Mouse (Mus musculus): ENCODE results near the gene Haus3. TPM values are rescaled to one million over a fixed set of nuclear protein-coding genes. Genes with fewer than 3 reads are reported as not detected.

The Haus3 gene
- polyA plus RNA-seq (2012; ENCODE audit: insufficient read depth, insufficient read length, missing spikeins) = 25.8 and 33.0 TPM in 2 replicates

DNA sequence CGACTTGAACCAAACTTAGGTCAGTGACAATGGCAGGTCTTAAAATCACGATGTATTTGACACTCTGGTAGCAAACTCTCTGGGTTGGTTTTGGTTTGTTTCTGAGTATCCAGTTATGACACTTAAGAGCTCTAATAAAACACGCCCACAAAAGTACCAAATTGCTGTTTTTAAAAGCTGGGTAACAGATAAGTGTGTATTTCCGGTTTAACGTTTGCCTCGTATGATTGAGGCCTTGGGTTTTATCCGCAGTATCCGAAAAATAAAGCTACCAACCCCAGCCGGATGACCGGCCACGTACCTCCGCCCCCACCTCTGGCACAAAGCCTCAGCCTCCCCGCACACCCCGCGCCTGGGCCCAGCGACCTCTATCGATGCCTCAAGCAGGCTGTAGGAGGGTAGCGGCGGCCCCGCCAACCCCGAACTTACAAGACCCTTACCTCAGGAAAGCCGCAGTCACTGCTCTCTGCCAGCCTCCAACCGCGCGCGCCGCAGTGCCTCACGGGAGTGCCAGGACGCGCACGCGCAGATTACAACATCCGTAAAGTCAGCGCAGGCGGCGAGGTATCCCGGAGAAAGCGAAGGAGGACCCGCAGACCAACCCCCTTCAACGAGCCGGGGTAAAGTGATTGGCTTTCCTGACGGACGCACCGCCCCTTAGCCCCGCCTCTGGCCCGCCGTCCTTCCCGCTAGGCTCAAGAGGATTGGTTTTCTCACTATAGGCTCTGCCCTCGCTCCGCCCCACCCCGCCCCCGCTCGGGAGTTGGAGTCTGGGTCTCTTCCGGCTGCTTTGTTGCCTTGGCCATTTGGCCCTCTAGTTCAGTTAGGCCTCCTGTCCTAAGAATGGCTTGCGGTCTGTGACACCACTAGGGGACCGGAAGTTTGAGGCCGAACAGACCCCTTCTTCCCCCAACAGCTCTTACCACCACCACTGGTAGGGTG lies at the start of gene Haus3, which contains the start of gene Poln:
TSS of gene Haus3 (minus strand) at position 578 of the 942 bp plus-strand sequence.
TSS of gene Poln (minus strand) at position 499 of the 942 bp plus-strand sequence.
- peak within 1 kb of the TSS; percentile 81 for H3K4me3 ChIP-seq (ENCODE audit: insufficient read depth, low read length)
- peaks cover 43% of the 10 kb centered on the region for H3K4me1 ChIP-seq (ENCODE audit: control insufficient read depth, insufficient read depth, low read length)
- TF ChIP-seq CTCF (IDR thresholded peaks at IDR 0.05; ENCODE audit: low read depth, low read length) (no peak), POLR2A (IDR thresholded peaks at IDR 0.05; ENCODE audit: borderline replicate concordance, low read depth, low read length) (peak; percentile 22; the same call in 1 of the 2 replicates)
- peak within 1 kb of the TSS; percentile 100 for H3K27ac ChIP-seq (ENCODE audit: insufficient read depth, low read depth, low read length)

- Histone ChIP-seq H3K4me3 (ENCODE audit: insufficient read depth, low read length) (no peak overlapping the region), H3K4me1 (ENCODE audit: control insufficient read depth, insufficient read depth, low read length) (peaks cover 7% of the 10 kb centered on the region; the same call in 1 of the 2 replicates), H3K27ac (ENCODE audit: insufficient read depth, low read depth, low read length) (no peak overlapping the region)
- TF ChIP-seq POLR2A (IDR thresholded peaks at IDR 0.05; ENCODE audit: borderline replicate concordance, low read depth, low read length) (no peak), CTCF (IDR thresholded peaks at IDR 0.05; ENCODE audit: low read depth, low read length) (no peak)
These were observed 49.3 kb upstream of the Haus3 start for GRCm38 (mm10) chr5:34218672-34219071.

DNA sequence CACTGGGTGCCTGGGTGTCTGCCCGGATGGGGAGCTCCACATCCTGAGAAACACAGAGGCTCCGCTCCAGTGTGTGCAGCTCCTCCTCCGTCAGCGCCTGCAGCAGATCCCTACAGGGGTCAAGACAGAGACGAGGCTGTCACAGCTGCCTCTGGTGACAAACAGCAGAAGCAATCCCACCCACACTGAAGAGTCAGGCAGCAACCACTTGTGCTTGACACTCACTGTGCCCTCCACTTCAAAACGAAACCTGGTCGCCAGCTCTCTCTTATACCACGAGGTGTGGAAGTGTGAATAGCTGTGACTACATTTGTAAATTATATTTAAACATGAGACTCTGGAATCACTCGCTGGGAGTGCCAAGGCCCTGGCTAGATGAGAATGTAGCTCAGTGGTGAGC lies 48.4 kb upstream of the Haus3 start:
- Histone ChIP-seq H3K4me1 (ENCODE audit: control insufficient read depth, insufficient read depth, low read length) (peaks cover 7% of the 10 kb centered on the region; the same call in 1 of the 2 replicates), H3K4me3 (ENCODE audit: insufficient read depth, low read length) (no peak overlapping the region), H3K27ac (ENCODE audit: insufficient read depth, low read depth, low read length) (no peak overlapping the region)
- TF ChIP-seq POLR2A (IDR thresholded peaks at IDR 0.05; ENCODE audit: borderline replicate concordance, low read depth, low read length) (no peak), CTCF (IDR thresholded peaks at IDR 0.05; ENCODE audit: low read depth, low read length) (no peak)

DNA sequence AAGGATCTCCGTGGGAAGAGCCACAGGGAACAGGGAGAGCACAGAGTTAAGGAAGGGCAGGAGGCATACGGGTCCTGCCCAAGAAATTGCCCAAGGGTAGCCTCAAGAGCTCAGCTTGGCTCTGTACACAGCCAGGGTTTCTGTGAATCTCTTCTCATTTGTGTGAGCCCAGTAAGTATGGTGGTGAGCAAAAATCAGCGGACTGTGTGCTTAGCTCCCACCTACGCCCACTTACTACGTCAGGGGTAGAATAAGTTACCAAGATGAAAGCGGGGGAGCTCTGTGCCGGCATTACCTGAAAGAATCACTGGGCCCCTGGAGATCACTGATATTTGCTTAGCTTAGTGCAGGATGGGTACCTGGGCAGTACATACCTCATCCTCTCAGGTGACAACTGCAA lies 46.7 kb upstream of the Haus3 start:
- peaks cover 7% of the 10 kb centered on the region; the same call in 1 of the 2 replicates for H3K4me1 ChIP-seq (ENCODE audit: control insufficient read depth, insufficient read depth, low read length)
- no peak overlapping the region for H3K4me3 ChIP-seq (ENCODE audit: insufficient read depth, low read length)
- no peak for TF ChIP-seq POLR2A (IDR thresholded peaks at IDR 0.05; ENCODE audit: borderline replicate concordance, low read depth, low read length)
- no peak for TF ChIP-seq CTCF (IDR thresholded peaks at IDR 0.05; ENCODE audit: low read depth, low read length)
- no peak overlapping the region for H3K27ac ChIP-seq (ENCODE audit: insufficient read depth, low read depth, low read length)

- H3K4me1 ChIP-seq (ENCODE audit: control insufficient read depth, insufficient read depth, low read length) = peaks cover 7% of the 10 kb centered on the region; the same call in 1 of the 2 replicates
- no peak overlapping the region for H3K4me3 ChIP-seq (ENCODE audit: insufficient read depth, low read length)
- H3K27ac ChIP-seq (ENCODE audit: insufficient read depth, low read depth, low read length) = no peak overlapping the region
- TF ChIP-seq POLR2A (IDR thresholded peaks at IDR 0.05; ENCODE audit: borderline replicate concordance, low read depth, low read length) (no peak), CTCF (IDR thresholded peaks at IDR 0.05; ENCODE audit: low read depth, low read length) (no peak)
These were observed 44.3 kb upstream of the Haus3 start for GRCm38 (mm10) chr5:34213659-34214058.

GRCm38 (mm10) chr5:34210279-34210678 lies 41.0 kb upstream of the Haus3 start:
- Histone ChIP-seq H3K4me3 (ENCODE audit: insufficient read depth, low read length) (no peak overlapping the region), H3K4me1 (ENCODE audit: control insufficient read depth, insufficient read depth, low read length) (no peaks in the 10 kb centered on the region), H3K27ac (ENCODE audit: insufficient read depth, low read depth, low read length) (no peak overlapping the region)
- no peak for TF ChIP-seq POLR2A (IDR thresholded peaks at IDR 0.05; ENCODE audit: borderline replicate concordance, low read depth, low read length)
- peak; percentile 90 for TF ChIP-seq CTCF (IDR thresholded peaks at IDR 0.05; ENCODE audit: low read depth, low read length)

- Histone ChIP-seq H3K4me3 (ENCODE audit: insufficient read depth, low read length) (no peak overlapping the region), H3K4me1 (ENCODE audit: control insufficient read depth, insufficient read depth, low read length) (no peaks in the 10 kb centered on the region), H3K27ac (ENCODE audit: insufficient read depth, low read depth, low read length) (no peak overlapping the region)
- TF ChIP-seq POLR2A (IDR thresholded peaks at IDR 0.05; ENCODE audit: borderline replicate concordance, low read depth, low read length) (no peak), CTCF (IDR thresholded peaks at IDR 0.05; ENCODE audit: low read depth, low read length) (no peak)
These were observed 38.2 kb upstream of the Haus3 start for GRCm38 (mm10) chr5:34207503-34207902.

DNA sequence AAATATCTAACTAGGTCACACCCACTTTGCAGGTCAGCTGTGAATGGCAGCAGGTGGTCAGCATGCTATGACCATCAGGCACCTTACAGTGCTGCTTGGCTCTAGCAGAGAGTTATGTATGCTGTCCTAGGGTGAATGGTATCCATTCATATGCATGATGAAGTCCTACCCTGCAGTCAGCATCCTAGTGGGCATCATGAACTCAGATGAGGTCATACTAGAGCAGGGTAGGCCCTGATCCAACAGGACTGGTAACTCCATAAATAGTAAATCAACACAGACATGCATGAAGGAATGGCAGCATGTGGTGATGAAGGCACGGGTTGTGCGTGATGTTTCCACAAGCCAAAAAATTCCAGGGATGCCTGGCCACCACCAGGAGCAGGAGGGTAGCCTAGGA lies 36.5 kb upstream of the Haus3 start:
- Histone ChIP-seq H3K4me1 (ENCODE audit: control insufficient read depth, insufficient read depth, low read length) (no peaks in the 10 kb centered on the region), H3K27ac (ENCODE audit: insufficient read depth, low read depth, low read length) (no peak overlapping the region), H3K4me3 (ENCODE audit: insufficient read depth, low read length) (no peak overlapping the region)
- no peak for TF ChIP-seq POLR2A (IDR thresholded peaks at IDR 0.05; ENCODE audit: borderline replicate concordance, low read depth, low read length)
- no peak for TF ChIP-seq CTCF (IDR thresholded peaks at IDR 0.05; ENCODE audit: low read depth, low read length)

DNA sequence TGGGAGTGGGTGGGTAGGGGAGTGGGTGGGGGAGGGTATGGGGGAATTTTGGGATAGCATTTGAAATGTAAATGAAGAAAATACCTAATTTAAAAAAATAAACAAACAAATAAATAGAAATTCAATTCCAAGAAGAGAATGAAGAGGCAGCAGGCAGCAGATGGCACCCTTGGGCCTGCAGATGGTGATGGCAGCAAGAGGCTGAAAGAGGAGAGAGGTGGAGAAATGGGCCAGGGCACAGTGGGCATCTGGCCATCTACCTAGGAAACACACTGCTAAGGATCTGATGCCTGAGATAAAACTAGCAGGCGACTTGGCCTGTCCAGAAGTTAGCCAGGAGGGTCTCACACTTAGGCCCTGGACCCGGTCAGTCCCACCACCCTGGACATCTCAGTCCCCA lies 35.6 kb upstream of the Haus3 start:
- no peak for TF ChIP-seq CTCF (IDR thresholded peaks at IDR 0.05; ENCODE audit: low read depth, low read length)
- no peak for TF ChIP-seq POLR2A (IDR thresholded peaks at IDR 0.05; ENCODE audit: borderline replicate concordance, low read depth, low read length)
- H3K4me1 ChIP-seq (ENCODE audit: control insufficient read depth, insufficient read depth, low read length) = no peaks in the 10 kb centered on the region
- no peak overlapping the region for H3K4me3 ChIP-seq (ENCODE audit: insufficient read depth, low read length)
- no peak overlapping the region for H3K27ac ChIP-seq (ENCODE audit: insufficient read depth, low read depth, low read length)

DNA sequence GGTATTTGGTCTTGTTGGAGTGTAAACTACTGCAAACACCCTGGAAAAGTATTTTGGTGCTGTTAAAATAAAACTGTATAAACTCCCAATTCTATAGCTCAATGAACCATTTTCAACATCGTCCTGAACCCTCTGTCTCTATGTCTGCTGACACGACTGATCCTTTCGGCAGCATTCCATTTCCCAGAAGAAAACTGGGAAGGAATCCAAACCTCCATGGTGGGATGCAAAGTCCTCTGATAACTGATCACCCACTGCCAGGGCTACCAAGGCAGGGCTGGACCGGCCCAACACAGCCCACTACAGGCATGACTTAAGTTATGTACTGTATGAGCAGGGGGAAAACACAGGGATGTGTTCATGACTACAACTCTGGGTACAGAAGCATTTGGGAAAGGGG lies 32.7 kb upstream of the Haus3 start:
- Histone ChIP-seq H3K4me1 (ENCODE audit: control insufficient read depth, insufficient read depth, low read length) (no peaks in the 10 kb centered on the region), H3K27ac (ENCODE audit: insufficient read depth, low read depth, low read length) (no peak overlapping the region), H3K4me3 (ENCODE audit: insufficient read depth, low read length) (no peak overlapping the region)
- TF ChIP-seq CTCF (IDR thresholded peaks at IDR 0.05; ENCODE audit: low read depth, low read length) (no peak), POLR2A (IDR thresholded peaks at IDR 0.05; ENCODE audit: borderline replicate concordance, low read depth, low read length) (no peak)
